Mouse (Mus musculus) ES-Bruce4 (cell line): ENCODE data around the gene Ackr2. TPM values are rescaled to one million over a fixed set of nuclear protein-coding genes. Genes with fewer than 3 reads are reported as not detected.
A peak's percentile ranks its signal among the peaks of the same experiment; 100 is the strongest.

Experiments used
- H3K27ac ChIP-seq: 2 replicates; pipeline ENCODE4 v1.5.1; 2012; ENCODE audit warnings: low read length, inconsistent platforms; ENCODE audit not compliant: insufficient read depth
- H3K27me3 ChIP-seq: 2 replicates; pipeline ENCODE4 v1.6.1; 2012; ENCODE audit warnings: mild to moderate bottlenecking, low read length, inconsistent platforms; ENCODE audit not compliant: control insufficient read depth, poor library complexity, insufficient read depth, severe bottlenecking
- H3K36me3 ChIP-seq: 2 replicates; pipeline ENCODE4 v1.6.1; 2012; ENCODE audit warnings: inconsistent platforms, mild to moderate bottlenecking, low read length, moderate library complexity; ENCODE audit not compliant: control insufficient read depth, poor library complexity, insufficient read depth, severe bottlenecking
- H3K4me1 ChIP-seq: one replicate; pipeline ENCODE4 v1.8.1; 2011; ENCODE audit warnings: low read length; ENCODE audit not compliant: control insufficient read depth, insufficient read depth
- H3K4me3 ChIP-seq: 2 replicates; pipeline ENCODE4 v1.5.1; 2011; ENCODE audit warnings: low read depth, mild to moderate bottlenecking, low read length
- H3K9ac ChIP-seq: 2 replicates; pipeline ENCODE4 v1.6.1; 2012; ENCODE audit warnings: low read depth, mild to moderate bottlenecking, inconsistent platforms; ENCODE audit not compliant: poor library complexity, severe bottlenecking
- H3K9me3 ChIP-seq: replicated peaks from 2 replicates; pipeline ENCODE4 v1.6.1; 2012; ENCODE audit warnings: mild to moderate bottlenecking, low read length, inconsistent platforms; ENCODE audit not compliant: control insufficient read depth, poor library complexity, insufficient read depth, severe bottlenecking
- CTCF ChIP-seq: IDR thresholded peaks from one replicate; pipeline ENCODE4 v1.8.1; 2011; ENCODE audit warnings: low read depth, low read length
- EP300 ChIP-seq: IDR thresholded peaks from 2 replicates; pipeline ENCODE4 v1.6.1; 2011; ENCODE audit warnings: low read depth, low read length; ENCODE audit not compliant: insufficient read depth
- POLR2A ChIP-seq: IDR thresholded peaks from one replicate; pipeline ENCODE4 v1.8.1; 2011; ENCODE audit warnings: low read length; ENCODE audit not compliant: insufficient read depth
- polyA plus RNA-seq: library from polyadenylated mRNA; stranded (reverse); fragments of >200 nt; gene quantifications from 2 replicates; pipeline ENCODE4 v1.2.4, GENCODE M21; 2011; ENCODE audit warnings: low read depth; ENCODE audit not compliant: missing spikeins, insufficient read depth, insufficient read length

The Ackr2 gene
- polyA plus RNA-seq, 1 experiment, result not detected

GRCm38 (mm10) chr9:121869973-121870515 is 28.1 kb upstream of the Ackr2 start:
- H3K27ac ChIP-seq, result no peak overlapping the region

GRCm38 (mm10) chr9:121872062-121872683 is 26.0 kb upstream of the Ackr2 start:
- H3K36me3 ChIP-seq, result no peaks in the 10 kb centered on the region
- H3K9me3 ChIP-seq, result no peaks in the 10 kb centered on the region
- no peak overlapping the region for H3K9ac ChIP-seq
- TF ChIP-seq EP300 (no peak), CTCF (no peak), POLR2A (no peak)
- H3K27me3 ChIP-seq, result no peaks in the 10 kb centered on the region
- no peak overlapping the region for H3K4me3 ChIP-seq
- H3K4me1 ChIP-seq, result no peaks in the 10 kb centered on the region
- H3K27ac ChIP-seq, result no peak overlapping the region

More at GRCm38 (mm10) chr9:121869973-121870515, 28.1 kb upstream of the Ackr2 start:
- H3K36me3 ChIP-seq, result no peaks in the 10 kb centered on the region
- no peaks in the 10 kb centered on the region for H3K4me1 ChIP-seq
- TF ChIP-seq CTCF (no peak), POLR2A (no peak), EP300 (no peak)
- H3K9ac ChIP-seq, result no peak overlapping the region
- H3K9me3 ChIP-seq, result no peaks in the 10 kb centered on the region
- H3K27me3 ChIP-seq, result no peaks in the 10 kb centered on the region
- H3K4me3 ChIP-seq, result no peak overlapping the region

GRCm38 (mm10) chr9:121873578-121873977 is 24.6 kb upstream of the Ackr2 start:
- Histone ChIP-seq H3K9ac (no peak overlapping the region), H3K4me3 (no peak overlapping the region)
- TF ChIP-seq EP300, result no peak
- TF ChIP-seq POLR2A, result no peak
- no peak for TF ChIP-seq CTCF

GRCm38 (mm10) chr9:121877052-121877740 is 21.0 kb upstream of the Ackr2 start:
- Histone ChIP-seq H3K9ac (no peak overlapping the region), H3K27ac (no peak overlapping the region), H3K4me1 (no peaks in the 10 kb centered on the region), H3K9me3 (no peaks in the 10 kb centered on the region), H3K36me3 (no peaks in the 10 kb centered on the region), H3K4me3 (no peak overlapping the region), H3K27me3 (no peaks in the 10 kb centered on the region)
- no peak for TF ChIP-seq POLR2A
- TF ChIP-seq CTCF, result peak; percentile 47

More at GRCm38 (mm10) chr9:121873578-121873977, 24.6 kb upstream of the Ackr2 start:
- no peaks in the 10 kb centered on the region for H3K9me3 ChIP-seq
- no peaks in the 10 kb centered on the region for H3K4me1 ChIP-seq
- no peaks in the 10 kb centered on the region for H3K36me3 ChIP-seq
- no peak overlapping the region for H3K27ac ChIP-seq
- H3K27me3 ChIP-seq, result no peaks in the 10 kb centered on the region

DNA sequence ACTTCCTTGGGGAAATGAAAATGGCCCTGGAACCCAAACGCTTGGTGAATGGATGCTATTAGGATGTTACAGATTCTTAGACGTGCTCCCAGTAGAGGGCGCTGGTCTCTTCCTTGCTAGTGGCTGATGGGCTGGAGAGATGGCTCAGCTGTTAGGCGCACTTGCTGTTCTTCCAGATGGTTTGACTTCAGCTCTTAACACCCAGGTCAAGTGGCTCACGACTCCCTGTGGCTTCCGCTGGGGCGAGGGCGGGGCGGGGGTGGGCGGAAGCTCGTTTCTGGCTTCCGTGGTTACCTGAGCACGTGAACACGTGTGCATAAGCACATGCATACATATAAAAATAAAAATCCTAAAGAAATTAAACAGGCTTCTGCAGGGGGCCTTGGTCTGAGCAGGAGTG is 17.3 kb upstream of the Ackr2 start:
- H3K4me1 ChIP-seq, result no peaks in the 10 kb centered on the region
- H3K36me3 ChIP-seq, result no peaks in the 10 kb centered on the region
- H3K27ac ChIP-seq, result no peak overlapping the region
- no peak overlapping the region for H3K9ac ChIP-seq
- H3K9me3 ChIP-seq, result no peaks in the 10 kb centered on the region
- H3K27me3 ChIP-seq, result no peaks in the 10 kb centered on the region
- TF ChIP-seq CTCF (peak; percentile 90), EP300 (no peak)
- H3K4me3 ChIP-seq, result no peak overlapping the region

DNA sequence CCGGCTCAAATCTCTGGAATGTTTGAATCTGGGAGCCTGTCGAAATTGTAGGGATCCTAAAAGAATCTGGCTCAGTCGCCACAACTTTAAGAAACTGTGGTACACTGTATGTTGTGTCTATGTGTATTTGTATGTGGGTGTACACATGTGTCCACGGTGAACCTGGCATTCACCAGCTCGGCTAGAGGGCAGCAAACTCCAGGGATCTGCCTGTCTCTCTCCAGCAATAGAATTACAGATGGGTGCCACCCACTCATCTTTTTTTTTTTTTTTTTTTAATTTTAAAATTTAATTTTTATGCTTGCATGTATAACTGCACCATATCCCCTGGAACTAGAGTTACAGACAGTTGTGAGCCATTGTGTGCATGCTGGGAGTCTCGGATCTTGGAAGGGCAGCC is 16.9 kb upstream of the Ackr2 start:
- Histone ChIP-seq H3K9me3 (no peaks in the 10 kb centered on the region), H3K9ac (no peak overlapping the region), H3K36me3 (no peaks in the 10 kb centered on the region), H3K4me3 (no peak overlapping the region), H3K27ac (no peak overlapping the region), H3K27me3 (no peaks in the 10 kb centered on the region), H3K4me1 (no peaks in the 10 kb centered on the region)
- TF ChIP-seq CTCF (no peak), EP300 (no peak), POLR2A (no peak)
